Mouse (Mus musculus): ENCODE data around the gene Trnp1. TPM values are rescaled to one million over a fixed set of nuclear protein-coding genes. Genes with fewer than 3 reads are reported as not detected.
A peak's percentile ranks its signal among the peaks of the same experiment; 100 is the strongest.

Gene Trnp1
- polyA plus RNA-seq, 1 experiment from 2014 or later = 1.3 TPM

- no peaks in the 10 kb centered on the region for H3K4me1 ChIP-seq (ENCODE audit: insufficient read depth)
- H3K4me3 ChIP-seq (ENCODE audit: low read depth, low read length) = no peak overlapping the region
- no peaks in the 10 kb centered on the region for H3K27me3 ChIP-seq (ENCODE audit: insufficient read depth, low read length)
- H3K9me3 ChIP-seq (ENCODE audit: low read depth, low read length) = no peaks in the 10 kb centered on the region
- no peak overlapping the region for H3K9ac ChIP-seq
- H3K4me2 ChIP-seq = no peak overlapping the region
- no peaks in the 10 kb centered on the region for H3K36me3 ChIP-seq (ENCODE audit: insufficient read depth)
- TF ChIP-seq CTCF (IDR thresholded peaks at IDR 0.05; ENCODE audit: low read depth) = no peak
- DNase-seq (no peak), ATAC-seq (ENCODE audit: insufficient read depth) (no peak)
- 42% methylated on average over 5 of the region's 5 CpGs for WGBS
- H3K27ac ChIP-seq (ENCODE audit: low read depth) = no peak overlapping the region
Measured at GRCm38 (mm10) chr4:133460796-133461325, 37.5 kb downstream of the Trnp1 start.

- Histone ChIP-seq H3K27ac (ENCODE audit: low read depth) (no peak overlapping the region), H3K4me3 (ENCODE audit: low read depth, low read length) (no peak overlapping the region), H3K27me3 (ENCODE audit: insufficient read depth, low read length) (no peaks in the 10 kb centered on the region), H3K4me2 (no peak overlapping the region), H3K9ac (no peak overlapping the region), H3K36me3 (ENCODE audit: insufficient read depth) (no peaks in the 10 kb centered on the region), H3K9me3 (ENCODE audit: low read depth, low read length) (no peaks in the 10 kb centered on the region), H3K4me1 (ENCODE audit: insufficient read depth) (no peaks in the 10 kb centered on the region)
- no peak for ATAC-seq (ENCODE audit: insufficient read depth)
- 76% methylated on average over 1 of the region's 1 CpGs for WGBS
- no peak for DNase-seq
- no peak for TF ChIP-seq CTCF (IDR thresholded peaks at IDR 0.05; ENCODE audit: low read depth)
Measured at GRCm38 (mm10) chr4:133460006-133460405, 38.3 kb downstream of the Trnp1 start.

- H3K27me3 ChIP-seq (ENCODE audit: insufficient read depth, low read length) = no peaks in the 10 kb centered on the region
- WGBS = 46% methylated on average over 3 of the region's 3 CpGs
- no peak overlapping the region for H3K4me3 ChIP-seq (ENCODE audit: low read depth, low read length)
- ATAC-seq (ENCODE audit: insufficient read depth) (no peak), DNase-seq (no peak)
- H3K4me1 ChIP-seq (ENCODE audit: insufficient read depth) = no peaks in the 10 kb centered on the region
- no peak overlapping the region for H3K4me2 ChIP-seq
- H3K36me3 ChIP-seq (ENCODE audit: insufficient read depth) = no peaks in the 10 kb centered on the region
- peak; percentile 20; the same call in 1 of the 2 replicates for TF ChIP-seq CTCF (IDR thresholded peaks at IDR 0.05; ENCODE audit: low read depth)
- H3K27ac ChIP-seq (ENCODE audit: low read depth) = no peak overlapping the region
- H3K9me3 ChIP-seq (ENCODE audit: low read depth, low read length) = no peaks in the 10 kb centered on the region
- H3K9ac ChIP-seq = no peak overlapping the region
Measured at GRCm38 (mm10) chr4:133458044-133458443, 40.3 kb downstream of the Trnp1 start.

GRCm38 (mm10) chr4:133452433-133452832 lies 45.9 kb downstream of the Trnp1 start:
- no peaks in the 10 kb centered on the region for H3K4me1 ChIP-seq (ENCODE audit: insufficient read depth)
- no peaks in the 10 kb centered on the region for H3K36me3 ChIP-seq (ENCODE audit: insufficient read depth)
- no peak for DNase-seq
- H3K4me3 ChIP-seq (ENCODE audit: low read depth, low read length) = no peak overlapping the region
- no peaks in the 10 kb centered on the region for H3K27me3 ChIP-seq (ENCODE audit: insufficient read depth, low read length)
- TF ChIP-seq CTCF (IDR thresholded peaks at IDR 0.05; ENCODE audit: low read depth) = 0 out of 2 replicates have a peak, but pooled peaks have one; percentile 18
- H3K9me3 ChIP-seq (ENCODE audit: low read depth, low read length) = no peaks in the 10 kb centered on the region
- no peak overlapping the region for H3K4me2 ChIP-seq
- H3K9ac ChIP-seq = no peak overlapping the region
- WGBS = 62% methylated on average over 7 of the region's 7 CpGs
- no peak overlapping the region for H3K27ac ChIP-seq (ENCODE audit: low read depth)
- ATAC-seq (ENCODE audit: insufficient read depth) = no peak

GRCm38 (mm10) chr4:133451536-133451935 lies 46.8 kb downstream of the Trnp1 start:
- ATAC-seq (ENCODE audit: insufficient read depth) = no peak
- H3K9me3 ChIP-seq (ENCODE audit: low read depth, low read length) = no peaks in the 10 kb centered on the region

GRCm38 (mm10) chr4:133449726-133450125 lies 48.6 kb downstream of the Trnp1 start:
- H3K4me1 ChIP-seq (ENCODE audit: insufficient read depth) = no peaks in the 10 kb centered on the region
- 17% methylated on average over 13 of the region's 13 CpGs for WGBS
- TF ChIP-seq CTCF (IDR thresholded peaks at IDR 0.05; ENCODE audit: low read depth) = peak; percentile 89
- no peaks in the 10 kb centered on the region for H3K27me3 ChIP-seq (ENCODE audit: insufficient read depth, low read length)
- no peaks in the 10 kb centered on the region for H3K36me3 ChIP-seq (ENCODE audit: insufficient read depth)
- ATAC-seq (ENCODE audit: insufficient read depth) = no peak
- H3K9me3 ChIP-seq (ENCODE audit: low read depth, low read length) = no peaks in the 10 kb centered on the region
- DNase-seq = peak; percentile 78
- no peak overlapping the region for H3K4me2 ChIP-seq
- no peak overlapping the region for H3K9ac ChIP-seq
- no peak overlapping the region for H3K4me3 ChIP-seq (ENCODE audit: low read depth, low read length)
- no peak overlapping the region for H3K27ac ChIP-seq (ENCODE audit: low read depth)

More at GRCm38 (mm10) chr4:133451536-133451935, 46.8 kb downstream of the Trnp1 start:
- H3K27ac ChIP-seq (ENCODE audit: low read depth) = no peak overlapping the region
- TF ChIP-seq CTCF (IDR thresholded peaks at IDR 0.05; ENCODE audit: low read depth) = peak; percentile 98
- no peak overlapping the region for H3K4me2 ChIP-seq
- WGBS = 6% methylated on average over 10 of the region's 10 CpGs
- peak; percentile 95 for DNase-seq
- no peaks in the 10 kb centered on the region for H3K4me1 ChIP-seq (ENCODE audit: insufficient read depth)
- H3K36me3 ChIP-seq (ENCODE audit: insufficient read depth) = no peaks in the 10 kb centered on the region
- no peak overlapping the region for H3K9ac ChIP-seq
- H3K4me3 ChIP-seq (ENCODE audit: low read depth, low read length) = no peak overlapping the region
- no peaks in the 10 kb centered on the region for H3K27me3 ChIP-seq (ENCODE audit: insufficient read depth, low read length)

- WGBS = 63% methylated on average over 8 of the region's 8 CpGs
- H3K9ac ChIP-seq = no peak overlapping the region
- no peak overlapping the region for H3K27ac ChIP-seq (ENCODE audit: low read depth)
- no peaks in the 10 kb centered on the region for H3K9me3 ChIP-seq (ENCODE audit: low read depth, low read length)
- H3K4me1 ChIP-seq (ENCODE audit: insufficient read depth) = no peaks in the 10 kb centered on the region
- no peak overlapping the region for H3K4me3 ChIP-seq (ENCODE audit: low read depth, low read length)
- DNase-seq (no peak), ATAC-seq (ENCODE audit: insufficient read depth) (no peak)
- no peaks in the 10 kb centered on the region for H3K36me3 ChIP-seq (ENCODE audit: insufficient read depth)
- no peak for TF ChIP-seq CTCF (IDR thresholded peaks at IDR 0.05; ENCODE audit: low read depth)
- no peak overlapping the region for H3K4me2 ChIP-seq
- H3K27me3 ChIP-seq (ENCODE audit: insufficient read depth, low read length) = no peaks in the 10 kb centered on the region
Measured at GRCm38 (mm10) chr4:133448708-133449388, 49.5 kb downstream of the Trnp1 start.

Data from lung, embryonic 14.5 days (tissue).